ENCODE assay signal across 8 mouse cellular contexts in genomic region chr3:116751191-116751860, GRCm38 (mm10). TPM values are rescaled to one million over a fixed set of nuclear protein-coding genes. Genes with fewer than 3 reads are reported as not detected.
A peak's percentile ranks its signal among the peaks of the same experiment; 100 is the strongest.
DNase-seq lines count a peak whose midpoint lies in the region; ATAC-seq lines count a peak whose summit lies in the region.

No protein-coding gene starts in this region.

- no peaks in the 10 kb centered on the region for H3K27me3 ChIP-seq in forebrain, embryonic 16.5 days (replicated peaks; ENCODE audit: control insufficient read depth, insufficient read depth, low read length)

- H3K27ac ChIP-seq in forebrain, embryonic 16.5 days (ENCODE audit: low read length) = no peak overlapping the region

- WGBS in forebrain, embryonic 16.5 days = 87% methylated on average over 4 of the region's 4 CpGs

- H3K4me2 ChIP-seq in forebrain, embryonic 16.5 days (ENCODE audit: low read length) = no peak overlapping the region

- H3K9ac ChIP-seq in forebrain, embryonic 16.5 days (replicated peaks; ENCODE audit: low read depth, low read length) = no peak overlapping the region

- peak; percentile 29 for DNase-seq in cerebellum, adult 11 months
- peak; percentile 55 for DNase-seq in A20 (ENCODE audit: low read depth, low spot score)
- peak; percentile 63 for DNase-seq in c-Kit-positive CD71-negative TER-119-negative erythroid progenitor cells, embryonic 14.5 days (ENCODE audit: low read depth)
- DNase-seq in kidney, postnatal 4 days = peak; percentile 47 to 69
- peak; percentile 60 to 76 for DNase-seq in spleen, postnatal 4 days (ENCODE audit: low spot score in 2 of 2)

- peaks cover 3% of the 10 kb centered on the region for H3K36me3 ChIP-seq in forebrain, embryonic 16.5 days (ENCODE audit: control insufficient read depth, insufficient read depth)

- no peak; the same call in 1 of the 2 replicates for ATAC-seq in cerebellum, adult (ENCODE audit: insufficient number of reproducible peaks, low FRiP score, low TSS enrichment)
- peak; percentile 72 for ATAC-seq in forebrain, embryonic 16.5 days
- peak; percentile 97 for ATAC-seq in megakaryocyte progenitor cell, adult 5-6 weeks (replicated peaks; ENCODE audit: poor library complexity)

- no peaks in the 10 kb centered on the region for H3K9me3 ChIP-seq in forebrain, embryonic 16.5 days (ENCODE audit: control insufficient read depth, low read length)

- H3K4me1 ChIP-seq in forebrain, embryonic 16.5 days (replicated peaks; ENCODE audit: control insufficient read depth, insufficient read depth, low read length) = no peaks in the 10 kb centered on the region

- no peak overlapping the region for H3K4me3 ChIP-seq in forebrain, embryonic 16.5 days (replicated peaks; ENCODE audit: low read length)

RNA-seq across cellular contexts. Expression of gene Slc35a3, which starts 38.7 kb away (rescaled TPM):
- 8.1 and 8.3 TPM in 2 replicates for polyA plus RNA-seq in forebrain, embryonic 16.5 days (2015; fragmentation: Nextera tagmentation; extraction: Ambion mirVana)
- total RNA-seq in megakaryocyte progenitor cell, adult 5-6 weeks (2015) = 42.5 and 45.9 TPM in 2 replicates
- total RNA-seq in megakaryocyte progenitor cell, adult 5-6 weeks (2017) = 51.3 and 60.6 TPM in 2 replicates

RNA-seq across cellular contexts. Expression of gene Agl, which starts 56.6 kb away (rescaled TPM):
- polyA plus RNA-seq in forebrain, embryonic 16.5 days (2015; fragmentation: Nextera tagmentation; extraction: Ambion mirVana) = 14.0 and 15.0 TPM in 2 replicates
- total RNA-seq in megakaryocyte progenitor cell, adult 5-6 weeks (2015) = 12.8 and 15.5 TPM in 2 replicates
- total RNA-seq in megakaryocyte progenitor cell, adult 5-6 weeks (2017) = 10.4 and 14.0 TPM in 2 replicates
